Mouse (Mus musculus) midbrain, embryonic 10.5 days (tissue): ENCODE measurements at regions not wholly inside any gene's neighbourhood (a gene's known extent, or its start where the extent isn't known, plus 50 kb on each side); places are given as distances from the start of the nearest gene placed in this dataset.
"Not testable (repeated sequence)": the region's sequence is repeated elsewhere in the genome, so short reads cannot be mapped to it uniquely, and the experiment has no call there.

ENCODE experiments used
- DNase-seq: peaks from one replicate; pipeline ENCODE4 v3.0.0-alpha.2; 2017; ENCODE audit warnings: low spot score
- H3K27ac ChIP-seq: fragments of 300-500 bp; sonication (generic); replicated peaks from 2 replicates; pipeline ENCODE4 v1.5.1; 2016; ENCODE audit warnings: mild to moderate bottlenecking
- H3K27me3 ChIP-seq: fragments of 300-500 bp; sonication (generic); 2 replicates; pipeline ENCODE4 v1.6.1; 2016; ENCODE audit warnings: low read depth, mild to moderate bottlenecking; ENCODE audit not compliant: poor library complexity, severe bottlenecking
- H3K36me3 ChIP-seq: fragments of 300-500 bp; sonication (generic); 2 replicates; pipeline ENCODE4 v1.6.1; 2016; ENCODE audit warnings: mild to moderate bottlenecking, moderate library complexity
- H3K4me1 ChIP-seq: fragments of 300-500 bp; sonication (generic); 2 replicates; pipeline ENCODE4 v1.6.1; 2016
- H3K4me3 ChIP-seq: fragments of 300-500 bp; sonication (generic); 2 replicates; pipeline ENCODE4 v1.5.1; 2016; ENCODE audit warnings: mild to moderate bottlenecking, moderate library complexity
- H3K9me3 ChIP-seq: fragments of 300-500 bp; sonication (generic); replicated peaks from 2 replicates; pipeline ENCODE4 v1.6.1; 2016; ENCODE audit warnings: mild to moderate bottlenecking
- WGBS: fragments of 180-500 bp; shearing (Covaris S2); methylation state at CpG from one replicate; pipeline ENCODE4 v1.1.7; 2016; 5-methylcytosine and 5-hydroxymethylcytosine counted together

- Histone ChIP-seq H3K36me3 (no peaks in the 10 kb centered on the region), H3K9me3 (no peaks in the 10 kb centered on the region), H3K27ac (no peak overlapping the region), H3K27me3 (no peaks in the 10 kb centered on the region), H3K4me1 (no peaks in the 10 kb centered on the region), H3K4me3 (no peak overlapping the region)
- no peak for DNase-seq
- WGBS, result 83% methylated on average over 2 of the region's 2 CpGs
Observed at GRCm38 (mm10) chr3:111194541-111194940, 943.7 kb upstream of the Prmt6 start.

- DNase-seq, result no peak
- Histone ChIP-seq H3K4me1 (no peaks in the 10 kb centered on the region), H3K9me3 (no peaks in the 10 kb centered on the region), H3K36me3 (no peaks in the 10 kb centered on the region), H3K4me3 (no peak overlapping the region), H3K27me3 (no peaks in the 10 kb centered on the region), H3K27ac (no peak overlapping the region)
- WGBS, result 95% methylated on average over 3 of the region's 3 CpGs
Observed at GRCm38 (mm10) chr3:111166698-111167097, 915.9 kb upstream of the Prmt6 start.

GRCm38 (mm10) chr3:111141196-111141595, 890.4 kb upstream of the Prmt6 start:
- H3K4me3 ChIP-seq, H3K4me1 ChIP-seq, H3K9me3 ChIP-seq, H3K27ac ChIP-seq, DNase-seq, H3K36me3 ChIP-seq, H3K27me3 ChIP-seq: not testable (repeated sequence)
- 87% methylated on average over 1 of the region's 1 CpGs for WGBS

- Histone ChIP-seq H3K4me3 (no peak overlapping the region), H3K27me3 (no peaks in the 10 kb centered on the region), H3K36me3 (no peaks in the 10 kb centered on the region), H3K27ac (no peak overlapping the region), H3K9me3 (no peaks in the 10 kb centered on the region), H3K4me1 (no peaks in the 10 kb centered on the region)
- WGBS, result 94% methylated on average over 7 of the region's 7 CpGs
- DNase-seq, result no peak
Observed at GRCm38 (mm10) chr3:111108982-111109381, 858.2 kb upstream of the Prmt6 start.

- WGBS, result 72% methylated on average over 1 of the region's 1 CpGs
- Histone ChIP-seq H3K36me3 (no peaks in the 10 kb centered on the region), H3K4me1 (no peaks in the 10 kb centered on the region), H3K27me3 (no peaks in the 10 kb centered on the region), H3K9me3 (no peaks in the 10 kb centered on the region), H3K27ac (no peak overlapping the region), H3K4me3 (no peak overlapping the region)
- no peak for DNase-seq
Observed at GRCm38 (mm10) chr3:111102646-111103045, 851.8 kb upstream of the Prmt6 start.

GRCm38 (mm10) chr3:111074311-111074710, 823.5 kb upstream of the Prmt6 start:
- no peak for DNase-seq
- no peaks in the 10 kb centered on the region for H3K36me3 ChIP-seq
- H3K27me3 ChIP-seq, result no peaks in the 10 kb centered on the region
- WGBS, result 47% methylated on average over 1 of the region's 1 CpGs
- peaks cover under 1% of the 10 kb centered on the region; the same call in 1 of the 2 replicates for H3K9me3 ChIP-seq
- no peak overlapping the region for H3K27ac ChIP-seq
- H3K4me1 ChIP-seq, result no peaks in the 10 kb centered on the region
- H3K4me3 ChIP-seq, result no peak overlapping the region

- no peaks in the 10 kb centered on the region for H3K36me3 ChIP-seq
- H3K4me1 ChIP-seq, result no peaks in the 10 kb centered on the region
- no peaks in the 10 kb centered on the region for H3K27me3 ChIP-seq
- H3K4me3 ChIP-seq, result no peak overlapping the region
- no peak for DNase-seq
- H3K27ac ChIP-seq, result no peak overlapping the region
- H3K9me3 ChIP-seq, result no peaks in the 10 kb centered on the region
Observed at GRCm38 (mm10) chr3:111070301-111070700, 819.5 kb upstream of the Prmt6 start.

GRCm38 (mm10) chr3:111069843-111070242, 819.0 kb upstream of the Prmt6 start:
- 88% methylated on average over 2 of the region's 2 CpGs for WGBS
- no peak overlapping the region for H3K27ac ChIP-seq
- H3K9me3 ChIP-seq, result no peaks in the 10 kb centered on the region
- no peaks in the 10 kb centered on the region for H3K4me1 ChIP-seq
- no peak for DNase-seq
- H3K27me3 ChIP-seq, result no peaks in the 10 kb centered on the region
- no peaks in the 10 kb centered on the region for H3K36me3 ChIP-seq
- no peak overlapping the region for H3K4me3 ChIP-seq

GRCm38 (mm10) chr3:111069156-111069555, 818.4 kb upstream of the Prmt6 start:
- Histone ChIP-seq H3K27ac (no peak overlapping the region), H3K9me3 (no peaks in the 10 kb centered on the region), H3K27me3 (no peaks in the 10 kb centered on the region), H3K4me3 (no peak overlapping the region), H3K36me3 (no peaks in the 10 kb centered on the region), H3K4me1 (no peaks in the 10 kb centered on the region)
- DNase-seq, result peak; percentile 21
- WGBS, result 31% methylated on average over 7 of the region's 7 CpGs

- no peak overlapping the region for H3K27ac ChIP-seq
- no peaks in the 10 kb centered on the region for H3K27me3 ChIP-seq
- 82% methylated on average over 2 of the region's 2 CpGs for WGBS
- H3K4me1 ChIP-seq, result no peaks in the 10 kb centered on the region
- H3K36me3 ChIP-seq, result no peaks in the 10 kb centered on the region
- no peak for DNase-seq
- no peak overlapping the region for H3K4me3 ChIP-seq
- no peaks in the 10 kb centered on the region for H3K9me3 ChIP-seq
Observed at GRCm38 (mm10) chr3:111049638-111050037, 798.8 kb upstream of the Prmt6 start.
